Mouse (Mus musculus) C2C12 (cell line): ENCODE measurements around the gene Ndufs5. TPM values are rescaled to one million over a fixed set of nuclear protein-coding genes. Genes with fewer than 3 reads are reported as not detected.

Experiments used
- H3K27me3 ChIP-seq: one replicate; pipeline ENCODE4 v1.6.1; 2011; ENCODE audit not compliant: control insufficient read depth, insufficient read depth, insufficient read length
- H3K36me3 ChIP-seq: one replicate; pipeline ENCODE4 v1.6.1; 2011; ENCODE audit not compliant: control insufficient read depth, insufficient read depth
- H3K4me3 ChIP-seq: one replicate; pipeline ENCODE4 v1.5.1; 2011; ENCODE audit warnings: mild to moderate bottlenecking, control low read depth; ENCODE audit not compliant: poor library complexity, insufficient read depth, severe bottlenecking
- H3K79me2 ChIP-seq: one replicate; pipeline ENCODE4 v1.6.1; 2011; ENCODE audit not compliant: control insufficient read depth, insufficient read depth
- H3K79me3 ChIP-seq: one replicate; pipeline ENCODE4 v1.6.1; 2011; ENCODE audit warnings: low read depth, control low read depth
- H3ac ChIP-seq: one replicate; pipeline ENCODE3; 2011; ENCODE audit warnings: low read depth; ENCODE audit not compliant: control insufficient read depth, insufficient read length
- CEBPB ChIP-seq: IDR thresholded peaks from one replicate; pipeline ENCODE4 v1.6.1; 2011; ENCODE audit warnings: low read depth, mild to moderate bottlenecking, control low read depth, moderate library complexity
- CTCF ChIP-seq: IDR thresholded peaks from one replicate; pipeline ENCODE4 v1.5.1; 2011; ENCODE audit not compliant: control insufficient read depth, insufficient read depth, insufficient read length
- FOSL1 ChIP-seq: IDR thresholded peaks from one replicate; pipeline ENCODE4 v1.8.0; 2011; ENCODE audit warnings: mild to moderate bottlenecking, low read length; ENCODE audit not compliant: poor library complexity, insufficient read depth, severe bottlenecking
- MAX ChIP-seq: IDR thresholded peaks from one replicate; pipeline ENCODE4 v1.6.1; 2011; ENCODE audit warnings: mild to moderate bottlenecking, control low read depth
- MYOD1 ChIP-seq: IDR thresholded peaks from one replicate; pipeline ENCODE4 v1.6.1; 2011; ENCODE audit warnings: low read depth; ENCODE audit not compliant: control insufficient read depth, insufficient read length
- MYOG ChIP-seq: IDR thresholded peaks from one replicate; pipeline ENCODE4 v1.6.1; 2011; ENCODE audit not compliant: control insufficient read depth, insufficient read length; ENCODE audit errors: extremely low read depth
- USF1 ChIP-seq: IDR thresholded peaks from one replicate; pipeline ENCODE4 v1.6.1; 2011; ENCODE audit warnings: low read depth, mild to moderate bottlenecking, control low read depth, moderate library complexity
- polyA plus RNA-seq: library from polyadenylated mRNA; unstranded; fragments of >200 nt; fragmentation: generic; extraction: Trizol; gene quantifications from one replicate; pipeline ENCODE4 v1.2.1, GENCODE M21; 2012; ENCODE audit warnings: missing spikeins

Ndufs5 gene
- polyA plus RNA-seq, 1 experiment: 322 TPM

GRCm38 (mm10) chr4:123707340-123707739 lies 10.7 kb downstream of the Ndufs5 start:
- no peaks in the 10 kb centered on the region for H3K79me2 ChIP-seq
- TF ChIP-seq FOSL1 (no peak), CEBPB (no peak), MYOD1 (no peak), USF1 (no peak), MYOG (no peak), MAX (no peak), CTCF (no peak)
- H3K4me3 ChIP-seq: no peak overlapping the region
- H3K27me3 ChIP-seq: peaks cover 4% of the 10 kb centered on the region
- H3K36me3 ChIP-seq: peaks cover 4% of the 10 kb centered on the region
- no peaks in the 10 kb centered on the region for H3K79me3 ChIP-seq
- H3ac ChIP-seq: no peak overlapping the region

DNA sequence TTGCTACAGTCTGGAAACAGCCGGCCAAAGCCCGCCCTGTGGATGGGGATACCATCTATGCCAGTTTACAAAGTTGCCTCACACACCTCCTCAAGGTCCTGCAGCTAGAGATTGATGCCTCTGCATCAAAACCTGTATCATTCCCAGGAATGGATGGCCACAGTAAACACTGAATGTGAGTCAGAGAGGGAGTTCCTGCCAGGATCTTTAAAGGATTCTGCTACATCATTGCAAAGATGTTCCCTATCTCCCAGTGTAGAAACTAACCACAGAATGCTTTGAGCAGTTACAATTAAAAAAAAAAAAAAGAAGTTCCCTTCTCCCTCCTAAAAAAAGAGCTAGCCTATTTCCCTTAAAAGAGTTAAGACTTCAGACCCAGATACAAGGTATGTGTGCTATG lies 12.7 kb downstream of the Ndufs5 start:
- H3K79me2 ChIP-seq: no peaks in the 10 kb centered on the region
- no peaks in the 10 kb centered on the region for H3K79me3 ChIP-seq
- TF ChIP-seq FOSL1 (no peak), USF1 (no peak), CEBPB (no peak), MYOG (no peak), CTCF (no peak), MYOD1 (no peak), MAX (no peak)
- H3K27me3 ChIP-seq: peaks cover 4% of the 10 kb centered on the region
- no peak overlapping the region for H3K4me3 ChIP-seq
- H3ac ChIP-seq: no peak overlapping the region
- H3K36me3 ChIP-seq: no peaks in the 10 kb centered on the region

- H3K79me2 ChIP-seq: no peaks in the 10 kb centered on the region
- H3K27me3 ChIP-seq: peaks cover 4% of the 10 kb centered on the region
- no peaks in the 10 kb centered on the region for H3K79me3 ChIP-seq
- no peak overlapping the region for H3K4me3 ChIP-seq
- H3ac ChIP-seq: no peak overlapping the region
- no peak for TF ChIP-seq USF1
- TF ChIP-seq CTCF: no peak
- TF ChIP-seq MYOD1: no peak
- no peak for TF ChIP-seq MYOG
- no peak for TF ChIP-seq FOSL1
- no peak for TF ChIP-seq CEBPB
- TF ChIP-seq MAX: no peak
- H3K36me3 ChIP-seq: no peaks in the 10 kb centered on the region
These were observed 24.6 kb downstream of the Ndufs5 start for GRCm38 (mm10) chr4:123693384-123693783.

GRCm38 (mm10) chr4:123692071-123692470 lies 25.9 kb downstream of the Ndufs5 start:
- Histone ChIP-seq H3K79me3 (no peaks in the 10 kb centered on the region), H3ac (no peak overlapping the region), H3K4me3 (no peak overlapping the region), H3K27me3 (no peaks in the 10 kb centered on the region), H3K79me2 (no peaks in the 10 kb centered on the region), H3K36me3 (no peaks in the 10 kb centered on the region)
- TF ChIP-seq CTCF (no peak), FOSL1 (no peak), USF1 (no peak), CEBPB (no peak), MYOD1 (no peak), MAX (no peak), MYOG (no peak)

GRCm38 (mm10) chr4:123690311-123690710 lies 27.7 kb downstream of the Ndufs5 start:
- Histone ChIP-seq H3K79me2 (no peaks in the 10 kb centered on the region), H3K27me3 (peaks cover 15% of the 10 kb centered on the region), H3K36me3 (no peaks in the 10 kb centered on the region), H3K79me3 (no peaks in the 10 kb centered on the region), H3ac (no peak overlapping the region), H3K4me3 (no peak overlapping the region)
- TF ChIP-seq CTCF (no peak), MYOD1 (no peak), FOSL1 (no peak)

DNA sequence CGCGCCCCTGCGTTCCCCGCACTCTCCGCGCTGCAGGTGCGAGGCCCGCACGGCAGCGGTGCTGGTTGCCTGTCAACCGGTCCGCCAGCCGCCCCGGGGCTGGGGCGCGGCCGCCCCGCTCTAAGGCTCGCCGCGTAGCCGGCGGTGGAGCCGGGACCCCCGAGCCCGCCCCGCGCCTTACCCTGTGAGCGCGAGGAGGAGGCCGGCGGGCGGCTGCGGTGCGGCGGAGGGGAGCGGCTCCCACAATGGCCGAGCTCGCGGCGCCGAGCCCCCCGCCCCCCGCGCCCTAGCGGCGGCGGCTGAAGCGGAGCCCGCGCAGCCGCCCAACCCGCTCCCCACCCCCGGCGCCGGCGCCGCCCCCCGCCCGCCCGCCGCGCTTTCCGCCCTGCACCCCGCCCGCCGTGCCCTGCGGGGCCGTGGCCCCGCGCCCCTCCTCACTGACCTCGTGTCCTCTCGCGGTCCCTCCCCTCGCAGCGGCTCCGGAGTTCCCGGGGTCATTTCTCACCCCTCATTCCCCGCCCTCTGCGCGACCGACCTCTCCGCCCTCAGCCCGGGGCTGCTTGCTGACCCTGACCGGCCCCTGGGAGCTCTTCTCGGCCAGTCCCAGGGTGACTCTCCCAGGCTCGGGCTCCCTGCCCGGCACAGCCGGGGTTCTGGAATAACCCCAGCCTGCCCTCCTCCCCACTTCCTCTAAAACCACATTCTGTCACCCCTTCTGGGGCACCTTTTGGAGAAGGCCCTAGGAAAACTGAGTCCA lies 30.8 kb downstream of the Ndufs5 start:
- Histone ChIP-seq H3K4me3 (no peak overlapping the region), H3K79me2 (no peaks in the 10 kb centered on the region)
- TF ChIP-seq FOSL1: no peak

More for the DNA sequence above, 30.8 kb downstream of the Ndufs5 start:
- Histone ChIP-seq H3ac (peak overlapping the region; percentile 66), H3K36me3 (no peaks in the 10 kb centered on the region), H3K27me3 (peaks cover 15% of the 10 kb centered on the region), H3K79me3 (no peaks in the 10 kb centered on the region)
